Comparison of ENCODE assay signal across 19 mouse cellular contexts in genomic region chr8:10561616-10562015, GRCm38 (mm10).
DNase-seq lines count a peak whose midpoint lies in the region; ATAC-seq and TF ChIP-seq lines count a peak whose summit lies in the region.
"Had no signal": no experiment of that assay in that cellular context is flagged by ENCODE, and none has a peak within 500 bp of the region (broad histone marks: within the 10 kb centered on the region; RNA-seq: fewer than 3 reads in every experiment).

No protein-coding gene starts in this region.

- DNase-seq in neural tube, embryonic 11.5 days (ENCODE audit: low spot score), result peak; percentile 4
- DNase-seq in hindbrain, postnatal 0 days (ENCODE audit: low spot score), result no peak
- DNase-seq in heart, postnatal 25 days (ENCODE audit: low spot score), result no peak
- DNase-seq: adrenal gland, postnatal 14 days; cerebellum, adult 18-20 months; cerebellum, adult 9-11 months; cerebellum, postnatal 36 days; gastrocnemius, postnatal 36 days; heart, adult 11 months; heart, postnatal 10 days had no signal

- no peak overlapping the region for H3K4me2 ChIP-seq in hindbrain, embryonic 13.5 days
- no peak overlapping the region for H3K4me2 ChIP-seq in hindbrain, embryonic 16.5 days (ENCODE audit: low read length)
- no peak overlapping the region for H3K4me2 ChIP-seq in neural tube, embryonic 11.5 days (ENCODE audit: low read depth)
- H3K4me2 ChIP-seq in neural tube, embryonic 15.5 days, result no peak overlapping the region
- H3K4me2 ChIP-seq in hindbrain, postnatal 0 days (ENCODE audit: low read depth, low read length), result no peak overlapping the region
- no peak overlapping the region for H3K4me2 ChIP-seq in liver, embryonic 12.5 days
- H3K4me2 ChIP-seq: embryonic facial prominence, embryonic 13.5 days; forebrain, embryonic 12.5 days had no signal

- peaks cover 28% of the 10 kb centered on the region for H3K4me1 ChIP-seq in hindbrain, embryonic 13.5 days (replicated peaks)
- no peaks in the 10 kb centered on the region for H3K4me1 ChIP-seq in hindbrain, embryonic 16.5 days (ENCODE audit: control insufficient read depth, insufficient read depth, low read depth, low read length)
- H3K4me1 ChIP-seq in neural tube, embryonic 11.5 days (ENCODE audit: control insufficient read depth, insufficient read depth, low read length), result peaks cover 2% of the 10 kb centered on the region; the same call in 1 of the 2 replicates
- peaks cover 22% of the 10 kb centered on the region for H3K4me1 ChIP-seq in neural tube, embryonic 15.5 days
- H3K4me1 ChIP-seq in hindbrain, postnatal 0 days (ENCODE audit: insufficient read depth, low read length), result no peaks in the 10 kb centered on the region
- no peaks in the 10 kb centered on the region for H3K4me1 ChIP-seq in liver, embryonic 12.5 days
- H3K4me1 ChIP-seq: embryonic facial prominence, embryonic 13.5 days had no signal

- no peak overlapping the region for H3K4me3 ChIP-seq in hindbrain, embryonic 13.5 days
- no peak overlapping the region for H3K4me3 ChIP-seq in hindbrain, embryonic 16.5 days (ENCODE audit: low read length)
- no peak overlapping the region for H3K4me3 ChIP-seq in neural tube, embryonic 11.5 days (ENCODE audit: low read depth, low read length)
- H3K4me3 ChIP-seq in neural tube, embryonic 15.5 days (replicated peaks), result no peak overlapping the region
- H3K4me3 ChIP-seq in hindbrain, postnatal 0 days (ENCODE audit: low read length), result no peak overlapping the region
- no peak overlapping the region for H3K4me3 ChIP-seq in liver, embryonic 12.5 days
- H3K4me3 ChIP-seq: embryonic facial prominence, embryonic 13.5 days; forebrain, embryonic 12.5 days had no signal

- peak overlapping the region; percentile 35 for H3K27ac ChIP-seq in hindbrain, embryonic 13.5 days
- H3K27ac ChIP-seq in hindbrain, embryonic 16.5 days (ENCODE audit: low read depth, low read length), result no peak overlapping the region
- H3K27ac ChIP-seq in neural tube, embryonic 11.5 days (ENCODE audit: low read depth, low read length), result no peak overlapping the region
- no peak overlapping the region for H3K27ac ChIP-seq in neural tube, embryonic 15.5 days (replicated peaks)
- 0 out of 2 replicates have a peak overlapping the region, but pooled peaks have one; percentile 36 for H3K27ac ChIP-seq in hindbrain, postnatal 0 days
- no peak overlapping the region for H3K27ac ChIP-seq in liver, embryonic 12.5 days
- H3K27ac ChIP-seq: embryonic facial prominence, embryonic 13.5 days; forebrain, embryonic 12.5 days had no signal

- intact Hi-C loops in heart, postnatal 25 days (cut with DNase I), result no loop called here

- TF ChIP-seq CTCF in hindbrain, postnatal 0 days (IDR thresholded peaks at IDR 0.05; ENCODE audit: low read depth), result no peak

- 69% methylated on average over 5 of the region's 5 CpGs for WGBS in hindbrain, embryonic 13.5 days
- WGBS in hindbrain, embryonic 16.5 days, result 61% methylated on average over 5 of the region's 5 CpGs
- WGBS in neural tube, embryonic 11.5 days, result 72% methylated on average over 5 of the region's 5 CpGs
- 53% methylated on average over 5 of the region's 5 CpGs for WGBS in neural tube, embryonic 15.5 days
- 54% methylated on average over 5 of the region's 5 CpGs for WGBS in hindbrain, postnatal 0 days
- WGBS in liver, embryonic 12.5 days (ENCODE audit: insufficient replicate concordance), result 61% methylated on average over 5 of the region's 5 CpGs

- no peaks in the 10 kb centered on the region for H3K9me3 ChIP-seq in hindbrain, embryonic 13.5 days
- no peaks in the 10 kb centered on the region for H3K9me3 ChIP-seq in hindbrain, embryonic 16.5 days (ENCODE audit: control insufficient read depth, low read length)
- no peaks in the 10 kb centered on the region for H3K9me3 ChIP-seq in neural tube, embryonic 11.5 days (ENCODE audit: control insufficient read depth, low read length)
- H3K9me3 ChIP-seq in neural tube, embryonic 15.5 days (replicated peaks), result no peaks in the 10 kb centered on the region
- H3K9me3 ChIP-seq in hindbrain, postnatal 0 days (ENCODE audit: low read length), result no peaks in the 10 kb centered on the region
- no peaks in the 10 kb centered on the region for H3K9me3 ChIP-seq in liver, embryonic 12.5 days (replicated peaks)
- H3K9me3 ChIP-seq: embryonic facial prominence, embryonic 13.5 days; forebrain, embryonic 12.5 days had no signal

- ATAC-seq in hindbrain, embryonic 13.5 days (ENCODE audit: low FRiP score), result no peak
- no peak for ATAC-seq in hindbrain, embryonic 16.5 days
- ATAC-seq in neural tube, embryonic 11.5 days (ENCODE audit: insufficient read depth, low FRiP score, low TSS enrichment), result no peak
- ATAC-seq in neural tube, embryonic 15.5 days (ENCODE audit: low FRiP score), result no peak
- no peak for ATAC-seq in hindbrain, postnatal 0 days
- ATAC-seq in liver, embryonic 12.5 days, result no peak
- ATAC-seq: activated CD4-positive, CD25-positive, alpha-beta regulatory T cell, adult 4 months; Patski had no signal

- H3K27me3 ChIP-seq in hindbrain, embryonic 13.5 days, result no peaks in the 10 kb centered on the region; the same call in 1 of the 2 replicates
- H3K27me3 ChIP-seq in hindbrain, embryonic 16.5 days (replicated peaks; ENCODE audit: control insufficient read depth, insufficient read depth, low read length), result no peaks in the 10 kb centered on the region
- no peaks in the 10 kb centered on the region for H3K27me3 ChIP-seq in neural tube, embryonic 11.5 days (ENCODE audit: control insufficient read depth, insufficient read depth, low read length)
- H3K27me3 ChIP-seq in neural tube, embryonic 15.5 days (replicated peaks), result no peaks in the 10 kb centered on the region
- no peaks in the 10 kb centered on the region for H3K27me3 ChIP-seq in hindbrain, postnatal 0 days (ENCODE audit: insufficient read depth, low read length)
- H3K27me3 ChIP-seq in liver, embryonic 12.5 days (replicated peaks), result no peaks in the 10 kb centered on the region; the same call in 1 of the 2 replicates
- H3K27me3 ChIP-seq: CH12.LX; embryonic facial prominence, embryonic 13.5 days; forebrain, embryonic 12.5 days had no signal

- H3K9ac ChIP-seq in hindbrain, embryonic 13.5 days, result no peak overlapping the region; the same call in 1 of the 2 replicates
- H3K9ac ChIP-seq in hindbrain, embryonic 16.5 days (ENCODE audit: low read depth, low read length), result no peak overlapping the region; the same call in 1 of the 2 replicates
- H3K9ac ChIP-seq in neural tube, embryonic 11.5 days (ENCODE audit: low read length), result no peak overlapping the region
- H3K9ac ChIP-seq in neural tube, embryonic 15.5 days (replicated peaks), result no peak overlapping the region
- no peak overlapping the region for H3K9ac ChIP-seq in hindbrain, postnatal 0 days (replicated peaks; ENCODE audit: low read length)
- H3K9ac ChIP-seq in liver, embryonic 12.5 days, result no peak overlapping the region
- H3K9ac ChIP-seq: embryonic facial prominence, embryonic 13.5 days; forebrain, embryonic 12.5 days had no signal

- H3K36me3 ChIP-seq in hindbrain, embryonic 13.5 days, result no peaks in the 10 kb centered on the region
- no peaks in the 10 kb centered on the region for H3K36me3 ChIP-seq in hindbrain, embryonic 16.5 days (ENCODE audit: control insufficient read depth, insufficient read depth, low read length)
- no peaks in the 10 kb centered on the region for H3K36me3 ChIP-seq in neural tube, embryonic 11.5 days (ENCODE audit: control insufficient read depth, insufficient read depth, low read length)
- no peaks in the 10 kb centered on the region for H3K36me3 ChIP-seq in neural tube, embryonic 15.5 days
- peaks cover 5% of the 10 kb centered on the region; the same call in 1 of the 2 replicates for H3K36me3 ChIP-seq in hindbrain, postnatal 0 days (ENCODE audit: insufficient read depth, low read length)
- H3K36me3 ChIP-seq in liver, embryonic 12.5 days, result no peaks in the 10 kb centered on the region
- H3K36me3 ChIP-seq: embryonic facial prominence, embryonic 13.5 days; forebrain, embryonic 12.5 days had no signal

Comparison
In these comparisons a context has a peak if more than half of its experiments do, and no peak if none do; other contexts are left out.
1. H3K27ac ChIP-seq: peak in hindbrain, embryonic 13.5 days (single experiment) and hindbrain, postnatal 0 days (single experiment); none in hindbrain, embryonic 16.5 days (single experiment), neural tube, embryonic 11.5 days (single experiment), neural tube, embryonic 15.5 days (single experiment) and liver, embryonic 12.5 days (single experiment).